Mouse (Mus musculus) liver, embryonic 14.5 days (tissue): ENCODE results near the gene Pik3c2g. TPM values are rescaled to one million over a fixed set of nuclear protein-coding genes. Genes with fewer than 3 reads are reported as not detected.

ENCODE experiments used
- ATAC-seq: fragments of 200-750 bp; cut with Nextera tagmentation; 2 replicates; pipeline ENCODE4 v1.8.0; 2017; ENCODE audit warnings: moderate number of reproducible peaks, mild to moderate bottlenecking, moderate library complexity; ENCODE audit not compliant: insufficient read depth
- DNase-seq, 3 experiments: peaks; one replicate each; pipeline ENCODE4 v3.0.0-alpha.2; 2012 to 2013; ENCODE audit warnings: low read depth in 3 of 3, low spot score in 3 of 3
- H3K27ac ChIP-seq: fragments of 300-500 bp; sonication (generic); 2 replicates; pipeline ENCODE4 v1.5.1; 2014; ENCODE audit warnings: moderate library complexity, mild to moderate bottlenecking, control low read depth, inconsistent platforms
- H3K27me3 ChIP-seq: fragments of 300-500 bp; sonication (generic); 2 replicates; pipeline ENCODE4 v1.6.1; 2014; ENCODE audit warnings: mild to moderate bottlenecking, low read length, moderate library complexity; ENCODE audit not compliant: control insufficient read depth, insufficient read depth
- H3K36me3 ChIP-seq: fragments of 300-500 bp; sonication (generic); replicated peaks from 2 replicates; pipeline ENCODE4 v1.6.1; 2014; ENCODE audit warnings: low read depth; ENCODE audit not compliant: control insufficient read depth, insufficient read depth
- H3K4me1 ChIP-seq, 2 experiments: fragments of 200-500 bp in 1 of 2; fragments of 300-500 bp in 1 of 2; sonication (generic) in 1 of 2; replicated peaks; 2 replicates each; pipeline ENCODE4 v1.6.1; 2012 to 2014; ENCODE audit warnings: antibody characterized with exemption in 1 of 2, inconsistent platforms in 1 of 2, low read length in 1 of 2; ENCODE audit not compliant: control insufficient read depth in 2 of 2, insufficient read depth in 2 of 2
- H3K4me2 ChIP-seq: fragments of 300-500 bp; sonication (generic); 2 replicates; pipeline ENCODE4 v1.6.1; 2014; ENCODE audit warnings: low read depth, mild to moderate bottlenecking, control low read depth, moderate library complexity
- H3K4me3 ChIP-seq, 2 experiments: fragments of 200-500 bp in 1 of 2; fragments of 300-500 bp in 1 of 2; sonication (generic) in 1 of 2; 2 replicates each; pipeline ENCODE4 v1.5.1; 2012 to 2014; ENCODE audit warnings: low read depth in 2 of 2, low read length in 2 of 2, mild to moderate bottlenecking in 2 of 2, control low read depth in 1 of 2, inconsistent platforms in 1 of 2, moderate library complexity in 1 of 2; ENCODE audit not compliant: insufficient read depth in 1 of 2
- H3K9ac ChIP-seq: fragments of 300-500 bp; sonication (generic); replicated peaks from 2 replicates; pipeline ENCODE4 v1.6.1; 2014; ENCODE audit warnings: mild to moderate bottlenecking, control low read depth, moderate library complexity
- H3K9me3 ChIP-seq: fragments of 300-500 bp; sonication (generic); 2 replicates; pipeline ENCODE4 v1.6.1; 2016; ENCODE audit warnings: low read length, mixed read lengths; ENCODE audit not compliant: control insufficient read depth
- CTCF ChIP-seq: IDR thresholded peaks from 2 replicates; pipeline ENCODE4 v1.5.1; 2016; ENCODE audit warnings: antibody characterized with exemption, low read depth, control low read depth
- EP300 ChIP-seq: IDR thresholded peaks from 2 replicates; pipeline ENCODE4 v1.6.1; 2016; ENCODE audit warnings: antibody characterized with exemption, low read depth
- WGBS: fragments of 180-500 bp; shearing (Covaris S2); extraction: QIAGEN DNeasy Blood & Tissue Kit; methylation state at CpG from one replicate; pipeline ENCODE4 v1.1.7; 2014; ENCODE audit not compliant: insufficient replicate concordance; 5-methylcytosine and 5-hydroxymethylcytosine counted together
- polyA plus RNA-seq, 2 experiments: library from polyadenylated mRNA; depleted of rRNA in 1 of 2; stranded (reverse) in 1 of 2; unstranded in 1 of 2; fragments of >200 nt; fragmentation: Nextera tagmentation in 1 of 2; extraction: Ambion mirVana in 1 of 2; gene quantifications; 2 replicates each; pipeline versions ENCODE4 v1.2.1 to v1.2.3; 2012 to 2014

Pik3c2g gene
- polyA plus RNA-seq, 2 experiments = 1.2 to 1.3 TPM

DNA sequence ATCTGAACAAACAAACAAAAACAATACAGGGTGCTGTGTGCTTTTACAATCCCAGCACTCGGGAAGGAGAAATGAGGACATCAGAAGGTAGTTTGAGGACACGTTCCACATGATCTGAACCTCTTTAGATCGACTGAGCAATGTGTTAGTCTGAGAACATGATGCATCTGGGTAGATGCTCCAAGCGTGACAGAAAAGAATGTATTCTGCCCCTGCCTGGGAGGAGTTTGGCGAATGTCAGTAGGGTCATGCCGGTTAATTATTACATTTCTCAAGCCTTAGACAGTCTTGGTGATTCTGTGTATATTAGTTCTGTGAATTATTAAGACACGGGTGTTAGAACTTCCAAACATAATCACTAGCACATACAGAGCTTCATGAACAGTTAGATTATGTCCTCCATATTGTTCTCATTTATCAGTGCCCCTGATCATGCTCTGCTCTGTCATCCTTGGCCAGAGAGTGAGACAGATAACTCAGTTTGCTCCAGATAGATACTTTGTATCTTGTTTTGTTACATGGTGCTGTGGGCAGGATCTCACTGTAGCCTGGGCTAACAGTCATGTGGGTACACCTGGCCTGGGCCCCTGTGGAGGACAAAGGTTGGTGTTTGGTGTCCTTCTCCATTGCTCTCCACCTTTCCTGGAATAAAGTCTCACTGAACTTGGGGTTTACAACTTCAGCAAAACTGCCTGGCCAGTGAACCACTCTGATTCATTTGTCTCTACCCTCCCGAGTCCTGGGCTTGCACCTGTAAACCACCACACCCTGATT lies 360.3 kb downstream of the Pik3c2g start:
- WGBS = 56% methylated on average over 8 of the region's 8 CpGs

DNA sequence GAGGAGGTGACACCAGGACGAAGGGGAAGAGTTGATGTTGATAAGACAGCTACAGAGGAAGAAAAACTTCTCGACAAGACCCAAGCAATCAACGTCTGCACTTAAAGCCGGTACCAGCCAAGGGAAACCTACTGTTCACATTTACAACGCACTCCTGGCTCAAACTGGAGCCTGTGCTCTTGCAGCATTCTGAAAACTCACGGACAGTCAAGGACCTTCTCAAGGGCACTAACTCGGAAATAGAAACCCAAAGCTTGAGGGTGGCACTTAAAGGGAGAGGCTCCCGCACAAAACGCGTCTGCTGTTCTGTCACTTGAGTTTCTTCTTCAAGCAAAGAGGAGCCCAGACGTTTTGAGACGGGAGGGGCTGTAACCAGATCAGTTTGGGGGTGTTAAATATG lies 366.6 kb downstream of the Pik3c2g start:
- H3K27ac ChIP-seq = no peak overlapping the region
- WGBS = 58% methylated on average over 12 of the region's 12 CpGs
- no peak overlapping the region for H3K4me2 ChIP-seq
- no peaks in the 10 kb centered on the region for H3K9me3 ChIP-seq
- H3K36me3 ChIP-seq = no peaks in the 10 kb centered on the region
- H3K4me3 ChIP-seq = no peak overlapping the region
- H3K27me3 ChIP-seq = no peaks in the 10 kb centered on the region
- no peak for DNase-seq
- no peak for ATAC-seq
- H3K4me1 ChIP-seq = no peaks in the 10 kb centered on the region
- no peak overlapping the region for H3K9ac ChIP-seq
- TF ChIP-seq CTCF (no peak), EP300 (no peak)

More for the DNA sequence above, 360.3 kb downstream of the Pik3c2g start:
- Histone ChIP-seq H3K4me2 (no peak overlapping the region), H3K36me3 (no peaks in the 10 kb centered on the region), H3K4me1 (no peaks in the 10 kb centered on the region), H3K27ac (no peak overlapping the region), H3K9me3 (no peaks in the 10 kb centered on the region), H3K9ac (no peak overlapping the region), H3K4me3 (no peak overlapping the region), H3K27me3 (no peaks in the 10 kb centered on the region)
- no peak for DNase-seq
- no peak for ATAC-seq
- no peak for TF ChIP-seq EP300
- TF ChIP-seq CTCF = no peak

DNA sequence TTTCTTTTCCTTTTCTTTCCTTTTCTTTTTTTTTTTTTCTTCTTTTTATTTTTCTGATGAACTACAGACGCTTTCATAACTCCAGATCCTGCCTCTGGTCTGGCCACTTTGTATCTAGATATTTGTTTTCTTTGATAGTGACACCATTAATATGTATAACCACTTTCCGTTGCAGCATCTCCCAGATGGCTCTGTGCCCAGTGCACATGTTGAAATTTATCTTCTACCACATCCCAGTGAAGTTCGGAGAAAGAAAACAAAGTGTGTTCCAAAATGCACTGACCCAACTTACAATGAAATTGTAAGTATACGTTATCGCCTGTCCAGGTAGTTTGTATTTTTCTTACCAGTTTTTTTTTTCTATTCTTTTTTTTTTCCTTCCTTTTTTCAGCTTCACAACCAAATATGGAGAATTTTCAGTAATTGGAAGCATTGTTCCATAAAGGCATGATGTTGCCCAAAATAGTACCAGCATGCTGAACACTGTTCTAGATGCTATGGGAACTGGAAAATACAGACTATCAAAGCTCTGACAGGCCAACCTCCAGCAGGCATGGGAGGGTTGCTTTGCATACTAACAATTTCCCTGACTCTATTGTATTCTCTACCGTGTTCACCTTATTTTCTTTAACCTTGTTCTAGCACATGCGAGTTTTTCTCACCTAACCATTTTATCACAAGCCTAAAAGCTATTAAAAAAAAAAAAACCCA lies 370.7 kb downstream of the Pik3c2g start:
- no peak for ATAC-seq
- H3K4me1 ChIP-seq = no peaks in the 10 kb centered on the region
- no peaks in the 10 kb centered on the region for H3K9me3 ChIP-seq
- H3K27ac ChIP-seq = no peak overlapping the region
- TF ChIP-seq EP300 = no peak
- H3K9ac ChIP-seq = no peak overlapping the region
- H3K27me3 ChIP-seq = no peaks in the 10 kb centered on the region
- 52% methylated on average over 7 of the region's 7 CpGs for WGBS
- H3K4me2 ChIP-seq = no peak overlapping the region
- no peak overlapping the region for H3K4me3 ChIP-seq
- no peaks in the 10 kb centered on the region for H3K36me3 ChIP-seq
- no peak for DNase-seq

DNA sequence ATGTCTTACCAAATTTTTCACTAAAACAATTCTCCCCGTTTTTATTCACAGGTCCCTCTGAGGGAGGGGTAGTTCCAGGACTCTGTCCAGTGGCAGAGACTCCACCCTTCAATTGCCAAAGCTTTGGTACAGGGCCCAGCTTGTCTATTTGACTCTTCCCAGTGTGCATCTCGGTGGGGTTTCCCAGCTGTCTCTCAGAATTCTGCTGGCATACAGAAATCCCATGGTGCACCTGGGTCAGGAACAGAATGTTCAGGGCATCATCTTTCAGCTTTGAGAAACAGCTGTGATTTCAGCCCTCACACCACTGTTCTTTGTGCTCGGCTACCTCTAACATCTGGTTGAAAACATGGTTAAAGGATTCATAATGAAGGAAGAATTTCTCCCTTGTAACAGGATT lies 376.8 kb downstream of the Pik3c2g start:
- H3K9me3 ChIP-seq = no peaks in the 10 kb centered on the region
- no peak for TF ChIP-seq EP300
- TF ChIP-seq CTCF = no peak
- no peak overlapping the region for H3K9ac ChIP-seq
- H3K4me3 ChIP-seq = no peak overlapping the region
- WGBS = 47% methylated on average over 3 of the region's 3 CpGs
- H3K4me1 ChIP-seq = no peaks in the 10 kb centered on the region
- H3K4me2 ChIP-seq = no peak overlapping the region
- H3K36me3 ChIP-seq = no peaks in the 10 kb centered on the region
- no peak for ATAC-seq
- H3K27ac ChIP-seq = no peak overlapping the region
- H3K27me3 ChIP-seq = no peaks in the 10 kb centered on the region
- no peak for DNase-seq

DNA sequence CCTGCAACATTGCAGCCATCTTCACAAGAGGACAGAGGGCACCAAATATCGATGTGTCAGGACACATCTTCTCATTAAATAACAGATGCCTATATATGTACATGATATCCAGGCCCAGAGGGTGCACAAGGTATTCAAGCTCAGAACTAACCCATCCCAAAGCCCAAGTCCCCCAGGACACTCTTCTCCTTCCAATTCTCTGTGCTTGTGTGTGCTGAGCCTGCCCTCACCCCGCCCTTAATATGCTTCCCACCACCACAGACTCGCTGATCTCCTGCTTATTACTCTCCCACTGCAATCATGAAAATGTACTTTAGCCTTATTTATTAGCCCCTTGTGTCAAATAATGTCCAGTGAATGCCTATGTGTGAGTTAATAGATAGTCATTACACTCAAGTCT lies 377.9 kb downstream of the Pik3c2g start:
- H3K4me1 ChIP-seq = no peaks in the 10 kb centered on the region
- 54% methylated on average over 3 of the region's 3 CpGs for WGBS
- no peak overlapping the region for H3K4me3 ChIP-seq
- DNase-seq (no peak), ATAC-seq (no peak)
- no peak overlapping the region for H3K27ac ChIP-seq
- H3K4me2 ChIP-seq = no peak overlapping the region
- H3K9me3 ChIP-seq = no peaks in the 10 kb centered on the region
- no peaks in the 10 kb centered on the region for H3K36me3 ChIP-seq
- H3K9ac ChIP-seq = no peak overlapping the region
- H3K27me3 ChIP-seq = no peaks in the 10 kb centered on the region
- TF ChIP-seq EP300 (no peak), CTCF (no peak)
